Mouse (Mus musculus) liver, embryonic 14.5 days (tissue): ENCODE data around the gene Rps11. TPM values are rescaled to one million over a fixed set of nuclear protein-coding genes. Genes with fewer than 3 reads are reported as not detected.
"Not testable (repeated sequence)": the region's sequence is repeated elsewhere in the genome, so short reads cannot be mapped to it uniquely, and the experiment has no call there.

Experiments used
- ATAC-seq: fragments of 200-750 bp; cut with Nextera tagmentation; 2 replicates; pipeline ENCODE4 v1.8.0; 2017; ENCODE audit warnings: moderate number of reproducible peaks, mild to moderate bottlenecking, moderate library complexity; ENCODE audit not compliant: insufficient read depth
- DNase-seq, 3 experiments: peaks; one replicate each; pipeline ENCODE4 v3.0.0-alpha.2; 2012 to 2013; ENCODE audit warnings: low read depth in 3 of 3, low spot score in 3 of 3
- H3K27ac ChIP-seq: fragments of 300-500 bp; sonication (generic); 2 replicates; pipeline ENCODE4 v1.5.1; 2014; ENCODE audit warnings: moderate library complexity, mild to moderate bottlenecking, control low read depth, inconsistent platforms
- H3K27me3 ChIP-seq: fragments of 300-500 bp; sonication (generic); 2 replicates; pipeline ENCODE4 v1.6.1; 2014; ENCODE audit warnings: mild to moderate bottlenecking, low read length, moderate library complexity; ENCODE audit not compliant: control insufficient read depth, insufficient read depth
- H3K36me3 ChIP-seq: fragments of 300-500 bp; sonication (generic); replicated peaks from 2 replicates; pipeline ENCODE4 v1.6.1; 2014; ENCODE audit warnings: low read depth; ENCODE audit not compliant: control insufficient read depth, insufficient read depth
- H3K4me1 ChIP-seq, 2 experiments: fragments of 200-500 bp in 1 of 2; fragments of 300-500 bp in 1 of 2; sonication (generic) in 1 of 2; replicated peaks; 2 replicates each; pipeline ENCODE4 v1.6.1; 2012 to 2014; ENCODE audit warnings: antibody characterized with exemption in 1 of 2, inconsistent platforms in 1 of 2, low read length in 1 of 2; ENCODE audit not compliant: control insufficient read depth in 2 of 2, insufficient read depth in 2 of 2
- H3K4me2 ChIP-seq: fragments of 300-500 bp; sonication (generic); 2 replicates; pipeline ENCODE4 v1.6.1; 2014; ENCODE audit warnings: low read depth, mild to moderate bottlenecking, control low read depth, moderate library complexity
- H3K4me3 ChIP-seq, 2 experiments: fragments of 200-500 bp in 1 of 2; fragments of 300-500 bp in 1 of 2; sonication (generic) in 1 of 2; 2 replicates each; pipeline ENCODE4 v1.5.1; 2012 to 2014; ENCODE audit warnings: low read depth in 2 of 2, low read length in 2 of 2, mild to moderate bottlenecking in 2 of 2, control low read depth in 1 of 2, inconsistent platforms in 1 of 2, moderate library complexity in 1 of 2; ENCODE audit not compliant: insufficient read depth in 1 of 2
- H3K9ac ChIP-seq: fragments of 300-500 bp; sonication (generic); replicated peaks from 2 replicates; pipeline ENCODE4 v1.6.1; 2014; ENCODE audit warnings: mild to moderate bottlenecking, control low read depth, moderate library complexity
- H3K9me3 ChIP-seq: fragments of 300-500 bp; sonication (generic); 2 replicates; pipeline ENCODE4 v1.6.1; 2016; ENCODE audit warnings: low read length, mixed read lengths; ENCODE audit not compliant: control insufficient read depth
- CTCF ChIP-seq: IDR thresholded peaks from 2 replicates; pipeline ENCODE4 v1.5.1; 2016; ENCODE audit warnings: antibody characterized with exemption, low read depth, control low read depth
- EP300 ChIP-seq: IDR thresholded peaks from 2 replicates; pipeline ENCODE4 v1.6.1; 2016; ENCODE audit warnings: antibody characterized with exemption, low read depth
- WGBS: fragments of 180-500 bp; shearing (Covaris S2); extraction: QIAGEN DNeasy Blood & Tissue Kit; methylation state at CpG from one replicate; pipeline ENCODE4 v1.1.7; 2014; ENCODE audit not compliant: insufficient replicate concordance; 5-methylcytosine and 5-hydroxymethylcytosine counted together
- polyA plus RNA-seq, 2 experiments: library from polyadenylated mRNA; depleted of rRNA in 1 of 2; stranded (reverse) in 1 of 2; unstranded in 1 of 2; fragments of >200 nt; fragmentation: Nextera tagmentation in 1 of 2; extraction: Ambion mirVana in 1 of 2; gene quantifications; 2 replicates each; pipeline versions ENCODE4 v1.2.1 to v1.2.3; 2012 to 2014

Gene Rps11
- polyA plus RNA-seq, 2 experiments = 366 to 989 TPM

- Histone ChIP-seq H3K9ac (peak within 1 kb of the TSS; percentile 82), H3K27ac (peak within 1 kb of the TSS; percentile 78), H3K9me3 (no peaks in the 10 kb centered on the region), H3K4me3 (peak within 1 kb of the TSS; percentile 74 to 81), H3K4me2 (peak within 1 kb of the TSS; percentile 98), H3K36me3 (no peaks in the 10 kb centered on the region), H3K4me1 (peaks cover 10 to 11% of the 10 kb centered on the region in 2 experiments; a peak in 3 of 4 replicates), H3K27me3 (no peaks in the 10 kb centered on the region)
- WGBS = 2% methylated on average over 69 of the region's 69 CpGs
- TF ChIP-seq EP300 (no peak), CTCF (peak; percentile 79)
- peak; percentile 88 to 92 (median 91) for DNase-seq
- peak; percentile 95 for ATAC-seq
These were observed 30.1 kb upstream of the Rps11 start, which contains the start of the genes Pih1d1 and Aldh16a1 for GRCm38 (mm10) chr7:45154096-45154992. Pih1d1 (plus strand) TSS chr7:45154303. Aldh16a1 (minus strand) TSS chr7:45154584.

GRCm38 (mm10) chr7:45153586-45153985, 29.3 kb upstream of the Rps11 start:
- Histone ChIP-seq H3K9ac (peak overlapping the region; percentile 82), H3K36me3 (no peaks in the 10 kb centered on the region), H3K4me1 (peaks cover 10 to 11% of the 10 kb centered on the region in 2 experiments; a peak in 3 of 4 replicates), H3K4me2 (peak overlapping the region; percentile 98), H3K27me3 (no peaks in the 10 kb centered on the region), H3K27ac (peak overlapping the region; percentile 70), H3K9me3 (no peaks in the 10 kb centered on the region), H3K4me3 (peak overlapping the region; percentile 74 to 81)
- no peak for DNase-seq
- 2% methylated on average over 5 of the region's 5 CpGs for WGBS
- ATAC-seq = no peak
- TF ChIP-seq EP300 (no peak), CTCF (no peak)

- WGBS = 76% methylated on average over 2 of the region's 2 CpGs
- Histone ChIP-seq H3K4me1 (peaks cover 10 to 11% of the 10 kb centered on the region in 2 experiments; a peak in 3 of 4 replicates), H3K4me3 (peak overlapping the region in 1 of 2 experiments; percentile 74; a peak in 2 of 4 replicates), H3K4me2 (peak overlapping the region; percentile 98), H3K9ac (peak overlapping the region; percentile 82)
- H3K27ac ChIP-seq, H3K9me3 ChIP-seq, H3K27me3 ChIP-seq, DNase-seq, ATAC-seq, H3K36me3 ChIP-seq: not testable (repeated sequence)
These were observed 28.8 kb upstream of the Rps11 start for GRCm38 (mm10) chr7:45153052-45153451.

- WGBS = 70% methylated on average over 11 of the region's 11 CpGs
- TF ChIP-seq CTCF (no peak), EP300 (no peak)
- H3K4me3 ChIP-seq = no peak overlapping the region
- no peak overlapping the region for H3K27ac ChIP-seq
- H3K4me2 ChIP-seq = no peak overlapping the region
- H3K36me3 ChIP-seq = no peaks in the 10 kb centered on the region
- DNase-seq (no peak), ATAC-seq (no peak)
- H3K9ac ChIP-seq = no peak overlapping the region
- no peaks in the 10 kb centered on the region for H3K27me3 ChIP-seq
- H3K9me3 ChIP-seq = no peaks in the 10 kb centered on the region
- peaks cover 10 to 11% of the 10 kb centered on the region in 2 experiments; a peak in 3 of 4 replicates for H3K4me1 ChIP-seq
These were observed 27.1 kb upstream of the Rps11 start for GRCm38 (mm10) chr7:45151303-45151702.

- no peak for ATAC-seq
- Histone ChIP-seq H3K4me2 (no peak overlapping the region), H3K9me3 (no peaks in the 10 kb centered on the region), H3K4me1 (peaks cover 10 to 11% of the 10 kb centered on the region in 2 experiments; a peak in 3 of 4 replicates), H3K36me3 (no peaks in the 10 kb centered on the region), H3K4me3 (no peak overlapping the region), H3K9ac (no peak overlapping the region), H3K27ac (no peak overlapping the region), H3K27me3 (no peaks in the 10 kb centered on the region)
- no peak for TF ChIP-seq CTCF
- TF ChIP-seq EP300 = no peak
- no peak for DNase-seq
- WGBS = 70% methylated on average over 4 of the region's 4 CpGs
These were observed 26.1 kb upstream of the Rps11 start for GRCm38 (mm10) chr7:45150321-45150720.
